Mouse (Mus musculus) olfactory bulb, adult 2 months (tissue): ENCODE results near the gene Gm3460.
"Not testable (repeated sequence)": the region's sequence is repeated elsewhere in the genome, so short reads cannot be mapped to it uniquely, and the experiment has no call there.

Experiments used
- CTCF ChIP-seq: fragments of 200-500 bp; IDR thresholded peaks from 2 replicates; pipeline ENCODE4 v1.5.1; 2012; ENCODE audit warnings: low read depth, mild to moderate bottlenecking, low read length, moderate library complexity; ENCODE audit not compliant: insufficient read depth
- POLR2A ChIP-seq: fragments of 200-500 bp; IDR thresholded peaks from 2 replicates; pipeline ENCODE4 v1.6.1; 2012; ENCODE audit warnings: mild to moderate bottlenecking, low read depth, low read length, moderate library complexity; ENCODE audit not compliant: insufficient read depth

GRCm38 (mm10) chr14:6604551-6604950 lies 17.7 kb downstream of the Gm3460 start:
- TF ChIP-seq POLR2A, CTCF: not testable (repeated sequence)
